Mouse (Mus musculus): Measurements from ENCODE around the gene Cygb.

DNA sequence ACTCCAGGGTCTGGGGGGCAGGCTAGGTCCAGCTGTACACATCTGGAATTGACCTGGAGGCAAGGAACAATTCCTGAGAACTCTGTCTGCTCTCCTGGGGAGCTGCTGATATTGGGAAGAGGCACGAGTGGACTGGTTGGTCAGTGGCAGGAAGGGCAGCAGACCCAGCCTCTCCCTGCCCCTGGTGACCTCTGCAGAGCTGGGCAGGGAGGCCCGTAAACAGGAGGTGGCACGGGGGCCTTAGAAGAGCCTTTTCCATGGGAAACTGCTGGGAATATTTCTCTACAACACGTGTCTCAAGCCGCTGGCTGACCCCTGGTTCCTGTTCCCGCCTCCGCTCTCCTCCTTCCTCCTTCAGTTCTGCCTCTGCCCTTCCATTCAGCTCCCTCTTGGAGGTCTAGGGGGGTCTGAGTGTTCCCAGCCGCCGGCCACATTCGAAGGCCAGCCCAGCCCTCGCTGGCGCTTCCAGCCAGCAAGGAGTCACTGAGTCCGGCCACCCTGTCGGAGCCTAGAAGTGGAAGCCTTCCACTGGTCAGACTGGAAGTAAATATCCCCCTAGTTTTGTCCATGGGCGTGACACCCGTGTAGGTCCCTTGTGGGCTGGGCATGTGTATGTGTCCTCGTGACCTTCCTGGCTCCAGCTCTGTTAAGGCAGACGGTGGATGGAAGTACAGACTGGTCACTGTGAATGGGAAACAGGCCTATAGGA lies 5.7 kb downstream of the Cygb start:
- TF ChIP-seq CTCF (IDR thresholded peaks at IDR 0.05; ENCODE audit: low read depth) (no peak), EP300 (IDR thresholded peaks at IDR 0.05; ENCODE audit: low read depth) (no peak)

Measured in heart, postnatal 0 days (tissue).